Mouse (Mus musculus): ENCODE measurements at regions not wholly inside any gene's neighbourhood (a gene's known extent, or its start where the extent isn't known, plus 50 kb on each side); places are given as distances from the start of the nearest gene placed in this dataset.

DNA sequence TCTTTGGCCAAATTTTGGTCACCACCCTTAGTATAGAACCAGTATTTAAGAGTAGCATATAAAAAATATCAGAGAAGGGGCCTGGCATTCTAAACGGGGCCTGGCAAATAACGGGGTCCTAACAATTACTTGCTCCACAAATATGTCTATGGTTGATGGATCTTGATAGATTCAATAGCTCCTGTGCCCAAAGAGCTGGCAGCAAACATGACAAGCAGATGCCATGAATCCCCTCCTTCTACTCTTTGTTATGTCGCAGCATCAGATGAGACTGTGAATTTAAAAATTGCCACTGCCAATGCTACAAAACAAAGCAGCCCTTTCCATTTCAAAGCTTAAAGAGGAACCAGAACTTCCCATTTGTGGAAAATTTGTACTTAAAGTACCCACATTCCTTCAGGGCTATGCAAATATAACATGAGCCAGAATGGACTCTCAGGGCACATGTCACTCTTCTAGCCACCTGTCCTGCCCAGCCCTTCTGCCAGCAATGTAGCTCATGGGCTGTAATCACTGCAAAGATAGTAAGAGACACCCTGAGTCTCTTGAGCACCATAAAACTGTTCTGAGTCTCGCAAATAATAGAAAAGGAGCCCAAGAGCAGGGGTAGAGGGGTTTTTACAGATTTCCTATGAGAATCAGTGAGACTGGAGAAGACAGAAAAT, 342.4 kb upstream of the Kirrel3 start:
- DNase-seq (ENCODE audit: low spot score) = no peak

DNA sequence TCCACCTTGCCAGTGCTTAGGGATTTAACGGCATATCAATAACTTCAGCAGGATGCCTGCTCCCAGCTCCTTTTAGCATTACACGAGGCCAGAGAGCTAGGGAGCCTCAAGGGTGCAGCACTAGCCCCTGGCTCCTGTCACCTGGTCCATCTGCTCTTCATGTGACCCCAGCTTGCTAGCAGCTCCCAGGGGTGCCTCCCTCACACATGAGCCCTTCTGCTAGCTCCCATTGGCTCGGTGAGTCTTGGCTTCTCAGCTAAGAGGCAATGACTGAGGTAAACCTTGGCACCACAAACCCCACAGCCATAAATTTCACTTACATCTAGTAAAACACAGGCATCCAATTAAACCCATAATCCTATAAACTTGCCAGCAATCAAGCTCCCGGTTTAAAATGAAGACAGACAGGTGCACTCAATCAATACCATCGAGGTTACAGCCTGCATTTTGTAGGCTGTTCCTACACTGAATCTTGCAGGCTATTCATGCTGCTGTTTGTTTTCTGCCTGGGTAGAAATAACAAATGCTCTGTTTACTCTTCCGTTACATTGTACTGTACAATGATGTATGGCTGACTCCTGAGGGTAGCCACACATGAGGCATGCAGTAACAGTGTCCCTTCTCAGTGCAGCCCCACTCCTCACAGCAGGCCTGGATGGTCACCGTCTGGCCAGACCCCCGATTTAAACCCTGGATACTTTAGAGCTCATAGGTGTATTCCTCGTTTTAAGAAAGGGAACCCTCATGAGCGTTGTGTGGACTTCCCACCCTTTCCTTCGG, 330.3 kb upstream of the Kirrel3 start:
- DNase-seq (ENCODE audit: low spot score) = no peak

- DNase-seq (ENCODE audit: low spot score) = no peak
These were observed 329.1 kb upstream of the Kirrel3 start for GRCm38 (mm10) chr9:34156581-34156980.

DNA sequence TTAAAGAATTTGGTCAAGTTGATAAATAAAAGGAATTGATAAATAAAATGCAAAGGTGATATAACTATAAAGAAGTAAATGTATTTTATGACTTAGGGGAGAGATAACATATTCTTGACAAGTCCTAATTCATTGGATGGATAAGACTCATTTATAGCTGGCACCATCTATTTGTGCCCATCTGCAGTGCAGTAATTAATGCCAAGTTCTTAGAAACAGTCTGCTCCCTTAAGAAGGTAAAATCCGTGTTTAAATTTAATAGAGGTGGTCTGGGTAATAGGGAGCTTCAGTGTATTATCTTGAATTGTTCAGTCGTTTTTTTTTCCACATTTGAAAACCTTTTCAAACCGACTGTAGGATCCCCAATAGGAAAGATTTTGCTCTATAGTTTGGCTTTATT, 324.6 kb upstream of the Kirrel3 start:
- no peak for DNase-seq (ENCODE audit: low spot score)

- no peak for DNase-seq (ENCODE audit: low spot score)
These were observed 299.4 kb upstream of the Kirrel3 start for GRCm38 (mm10) chr9:34186314-34186713.

DNA sequence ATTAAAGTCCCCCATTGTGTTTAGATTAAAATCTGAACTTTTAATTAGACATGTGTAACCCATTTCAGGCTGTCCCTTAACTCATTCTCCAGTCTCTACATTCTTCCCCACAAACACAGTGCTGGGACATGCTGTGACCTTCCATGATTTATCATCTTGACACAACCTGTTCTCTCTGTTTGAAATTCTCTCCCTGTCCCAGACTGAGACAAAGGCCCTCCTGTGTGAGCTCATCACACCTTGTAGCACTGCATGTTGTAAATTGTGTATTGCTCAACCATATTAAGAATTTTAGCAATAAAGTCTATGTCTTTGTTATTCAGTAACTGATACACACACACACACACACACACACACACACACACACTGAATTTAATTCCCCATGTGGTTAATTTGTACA, 293.2 kb upstream of the Kirrel3 start:
- no peak for DNase-seq (ENCODE audit: low spot score)

DNA sequence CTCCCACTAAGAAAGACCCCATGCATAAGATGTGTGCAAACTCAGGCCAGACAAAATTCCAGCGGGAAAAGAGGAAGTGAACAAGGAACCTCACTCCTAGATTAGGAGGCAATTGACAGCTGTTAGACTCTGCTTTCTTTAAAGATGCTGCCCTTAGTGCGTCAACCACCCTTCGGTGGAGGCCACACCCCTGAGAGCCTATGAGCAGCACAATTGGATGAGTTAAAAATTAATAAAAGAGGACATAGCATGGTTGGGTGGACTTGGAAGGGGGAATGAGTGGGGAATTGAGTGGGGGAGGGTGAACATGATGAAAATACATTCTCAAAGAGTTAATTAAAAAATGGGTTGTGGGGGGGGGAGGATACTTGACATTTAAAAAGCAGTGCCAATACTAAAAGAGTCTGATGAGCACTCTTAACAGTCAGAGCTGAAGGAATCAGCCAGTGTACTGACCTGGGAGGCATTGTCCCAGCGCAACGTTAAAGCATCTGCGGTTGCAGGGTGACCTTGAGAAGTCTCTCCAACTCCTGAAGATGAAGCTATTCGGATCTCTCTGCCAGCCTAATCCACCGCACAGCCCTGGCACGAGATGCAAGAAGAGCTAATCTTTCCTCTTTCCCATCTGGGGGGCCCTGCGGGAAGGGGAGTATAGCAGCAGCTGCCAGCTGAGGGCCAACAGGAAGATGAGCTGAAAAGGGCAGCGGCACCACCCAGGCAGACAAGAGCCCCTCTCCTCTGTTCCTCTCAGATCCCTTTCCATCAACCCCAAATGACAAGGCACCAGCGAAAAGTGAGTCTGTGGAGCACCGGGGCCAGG, 283.4 kb upstream of the Kirrel3 start:
- DNase-seq (ENCODE audit: low spot score) = no peak

DNA sequence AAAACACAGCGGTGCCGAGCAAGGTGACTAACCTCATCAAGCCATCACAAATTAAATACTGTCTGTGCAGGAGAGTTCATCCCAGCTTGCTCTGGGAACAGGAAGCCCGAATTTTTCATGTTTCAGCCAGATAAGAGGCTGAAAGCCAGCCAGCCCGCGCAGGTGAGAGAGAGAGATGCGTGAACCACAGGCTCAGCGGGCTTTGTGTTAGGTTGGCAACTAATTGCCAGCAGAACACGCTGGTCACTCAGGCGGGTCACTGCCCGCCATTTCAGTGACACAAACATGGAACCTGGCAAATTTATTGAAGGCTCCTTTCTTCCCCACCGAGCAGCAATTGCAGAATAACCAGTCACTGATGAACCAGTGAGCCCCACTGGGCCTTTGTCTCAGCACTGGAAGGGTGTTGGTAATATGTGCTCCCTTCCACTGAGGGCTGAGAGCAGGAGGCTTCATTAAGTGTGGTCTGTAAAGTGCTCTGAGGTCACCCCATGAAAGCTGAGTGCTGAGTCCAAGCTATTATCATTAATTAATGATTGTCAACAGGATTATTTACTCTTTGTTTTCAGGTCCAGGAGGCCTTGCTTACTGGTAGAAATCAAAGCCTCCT, 282.6 kb upstream of the Kirrel3 start:
- no peak for DNase-seq (ENCODE audit: low spot score)

- no peak for DNase-seq (ENCODE audit: low spot score)
These were observed 281.9 kb upstream of the Kirrel3 start for GRCm38 (mm10) chr9:34203624-34204365.

DNA sequence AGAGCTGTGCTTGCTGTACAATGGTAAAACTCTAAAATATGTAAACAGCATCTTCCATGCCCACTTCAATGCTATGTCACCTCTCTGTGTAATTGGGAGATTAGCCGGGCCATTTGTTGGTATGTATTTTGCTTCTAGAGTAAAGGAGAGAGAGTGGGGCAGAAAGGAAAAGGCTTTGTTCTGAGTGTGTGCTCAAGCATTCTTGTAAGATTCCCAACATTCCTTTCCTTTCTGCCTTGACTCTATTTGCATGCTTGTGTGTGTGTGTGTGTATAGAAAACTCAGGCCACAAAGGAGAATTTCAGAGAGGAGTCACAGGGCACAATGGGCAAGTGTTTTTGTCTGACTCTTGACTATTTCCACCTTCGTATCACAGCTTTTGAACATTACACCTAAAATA, 281.2 kb upstream of the Kirrel3 start:
- DNase-seq (ENCODE audit: low spot score) = no peak

DNA sequence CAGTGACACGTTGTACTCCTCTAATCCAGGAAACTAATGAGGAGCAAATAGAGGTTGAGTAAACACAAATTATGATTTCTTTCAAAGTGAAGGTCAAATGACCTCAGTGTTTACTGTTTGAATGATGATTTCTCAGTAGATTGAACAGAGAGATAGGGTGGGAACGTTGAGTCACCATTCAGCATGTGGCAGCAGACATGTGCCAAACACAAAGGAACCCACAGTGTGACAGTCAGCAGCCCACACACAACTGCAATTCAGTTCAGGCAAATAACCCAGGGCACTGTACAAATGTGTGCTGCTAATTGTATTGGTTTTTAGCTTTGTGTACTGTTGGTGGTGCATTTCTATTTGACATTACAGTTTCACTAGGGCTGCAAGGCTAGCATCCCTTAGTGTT, 254.1 kb upstream of the Kirrel3 start:
- DNase-seq (ENCODE audit: low spot score) = no peak

GRCm38 (mm10) chr9:34234734-34235133, 251.0 kb upstream of the Kirrel3 start:
- DNase-seq (ENCODE audit: low spot score) = no peak

DNA sequence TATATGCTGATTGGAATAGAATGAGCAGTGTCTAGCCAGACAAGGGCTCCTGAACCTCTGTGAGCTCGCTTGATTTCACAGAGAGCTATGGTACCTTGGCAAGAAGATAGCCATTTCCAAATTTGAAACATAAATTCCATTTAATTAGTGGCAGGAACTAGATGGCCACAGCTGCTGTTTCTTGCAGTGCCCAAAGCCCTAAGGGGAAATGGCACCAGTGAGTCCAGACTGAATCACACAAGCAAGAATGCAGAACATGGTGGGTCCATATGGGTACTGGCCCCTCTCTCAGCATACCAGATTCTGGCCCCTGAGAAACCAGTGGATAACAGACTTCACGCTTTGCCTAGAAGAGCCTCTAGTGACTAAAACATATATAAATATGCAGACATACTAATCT, 246.2 kb upstream of the Kirrel3 start:
- DNase-seq (ENCODE audit: low spot score) = no peak

DNA sequence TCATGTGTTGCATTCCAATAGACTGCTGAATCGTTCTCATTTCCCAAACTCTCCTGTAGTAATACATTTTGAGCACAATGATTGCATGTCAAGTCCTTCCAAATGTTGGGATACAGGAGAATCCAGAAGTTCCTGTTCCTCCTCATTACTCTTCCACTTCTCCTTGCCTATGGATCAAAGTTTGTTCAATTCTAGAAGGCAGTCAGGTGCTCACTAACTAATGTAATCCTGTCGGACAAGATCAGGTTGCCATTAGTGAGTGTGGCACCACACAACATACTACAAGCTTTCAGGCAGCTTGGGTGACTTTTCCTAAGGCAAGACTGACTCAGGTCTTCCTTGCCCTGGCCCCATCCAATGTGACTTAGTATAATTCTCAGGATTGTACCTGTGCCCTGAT, 242.0 kb upstream of the Kirrel3 start:
- DNase-seq (ENCODE audit: low spot score) = no peak

DNA sequence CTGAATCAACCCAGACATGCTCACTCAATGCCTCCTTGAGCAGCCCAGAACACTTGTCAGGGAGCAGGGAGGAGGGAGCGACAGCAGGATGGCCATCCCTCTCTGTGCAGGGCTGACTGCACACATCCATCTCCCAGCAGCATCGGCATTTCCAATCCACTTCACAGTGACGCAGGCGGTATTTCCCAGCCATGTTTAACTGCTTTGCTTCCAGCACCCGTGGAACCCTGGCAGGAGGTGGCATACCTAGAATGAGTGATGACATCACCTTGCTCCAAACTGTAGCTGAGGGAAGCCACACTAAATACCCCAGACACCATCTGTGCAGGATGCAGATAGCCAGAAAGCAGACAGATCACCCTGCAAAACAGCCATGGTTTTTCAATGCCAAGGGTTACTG, 241.1 kb upstream of the Kirrel3 start:
- no peak for DNase-seq (ENCODE audit: low spot score)

GRCm38 (mm10) chr9:34252796-34253195, 232.9 kb upstream of the Kirrel3 start:
- no peak for DNase-seq (ENCODE audit: low spot score)

DNA sequence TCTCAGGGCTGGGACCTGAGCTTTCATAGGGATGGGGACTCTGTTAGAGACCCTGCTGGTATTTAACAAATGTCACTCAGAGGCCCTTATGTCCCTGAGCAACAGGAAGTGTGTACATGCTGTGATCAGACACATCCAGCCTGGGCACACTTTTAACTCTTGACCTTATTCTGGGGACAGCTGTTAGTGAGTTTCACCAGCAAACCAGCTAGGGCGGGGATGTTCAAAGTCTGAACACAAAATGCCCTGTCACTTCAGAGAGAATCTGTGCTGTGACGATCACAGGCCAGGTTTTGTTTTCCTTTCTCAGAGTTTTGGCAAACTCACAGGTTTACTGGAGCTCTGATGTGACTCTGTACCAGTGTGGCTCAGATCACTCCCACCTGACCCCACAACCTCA, 227.2 kb upstream of the Kirrel3 start:
- no peak for DNase-seq (ENCODE audit: low spot score)

DNA sequence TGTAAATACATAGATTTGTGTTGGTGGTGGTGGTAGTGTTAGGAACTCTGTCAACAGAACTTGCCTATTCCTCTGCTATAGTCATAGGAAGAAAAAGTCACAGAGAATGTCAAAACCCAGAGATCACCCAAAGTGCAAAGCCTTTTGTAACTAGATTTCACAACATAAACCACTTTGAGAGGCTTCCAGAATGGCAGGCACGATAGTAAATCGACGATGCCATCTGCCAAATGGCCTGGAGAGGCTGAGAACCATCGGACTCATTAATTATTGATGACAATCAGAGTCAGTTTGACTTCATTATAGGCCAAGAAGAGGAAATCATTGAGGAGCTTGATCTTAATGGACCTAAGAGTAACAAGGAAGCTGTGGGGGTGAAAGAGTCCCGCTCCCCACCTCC, 207.6 kb upstream of the Kirrel3 start:
- no peak for DNase-seq (ENCODE audit: low spot score)

DNA sequence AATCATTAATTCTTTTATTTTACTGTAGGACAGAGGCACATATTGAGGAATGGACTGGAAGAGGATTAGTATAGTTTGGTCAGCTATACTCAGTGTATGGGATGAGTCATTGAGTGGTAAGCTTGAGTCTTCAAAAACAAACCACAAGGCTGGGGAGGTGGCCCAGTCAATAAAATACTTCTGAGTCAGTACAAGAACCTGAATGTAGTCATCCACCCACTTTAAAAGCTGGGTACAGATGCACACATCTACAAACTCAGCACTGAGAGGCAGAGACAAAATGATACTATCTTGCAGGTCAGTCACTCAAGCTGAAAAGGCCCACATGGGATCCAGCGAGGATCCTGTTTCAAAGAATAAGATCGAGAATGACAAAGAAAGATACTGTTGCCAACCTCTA, 206.3 kb upstream of the Kirrel3 start:
- DNase-seq (ENCODE audit: low spot score) = no peak

DNA sequence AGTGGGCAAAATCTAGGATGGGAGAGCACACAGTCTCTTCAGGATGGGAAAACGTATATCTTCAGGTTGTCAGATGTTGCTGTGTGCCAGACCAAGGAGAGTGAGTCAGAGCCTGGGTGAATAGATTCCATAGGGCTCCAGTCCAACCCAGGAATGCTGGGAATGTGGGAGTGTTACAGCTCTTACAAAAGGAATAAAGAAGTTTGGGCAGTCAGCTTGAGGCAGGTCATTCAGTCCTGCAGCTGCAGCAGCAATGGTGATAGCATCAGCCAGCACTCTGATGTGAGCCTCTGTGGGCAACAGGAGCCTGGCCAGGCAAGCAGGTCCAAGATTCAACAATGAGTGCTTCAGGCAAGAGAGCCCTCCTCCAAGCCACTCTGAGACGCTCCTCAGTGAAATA, 205.8 kb upstream of the Kirrel3 start:
- no peak for DNase-seq (ENCODE audit: low spot score)
